Mouse (Mus musculus): ENCODE data around the gene Ramp1. TPM values are rescaled to one million over a fixed set of nuclear protein-coding genes. Genes with fewer than 3 reads are reported as not detected.

Gene Ramp1
- total RNA-seq, 2 experiments from 2014 or later = 57.2 to 61.5 TPM

DNA sequence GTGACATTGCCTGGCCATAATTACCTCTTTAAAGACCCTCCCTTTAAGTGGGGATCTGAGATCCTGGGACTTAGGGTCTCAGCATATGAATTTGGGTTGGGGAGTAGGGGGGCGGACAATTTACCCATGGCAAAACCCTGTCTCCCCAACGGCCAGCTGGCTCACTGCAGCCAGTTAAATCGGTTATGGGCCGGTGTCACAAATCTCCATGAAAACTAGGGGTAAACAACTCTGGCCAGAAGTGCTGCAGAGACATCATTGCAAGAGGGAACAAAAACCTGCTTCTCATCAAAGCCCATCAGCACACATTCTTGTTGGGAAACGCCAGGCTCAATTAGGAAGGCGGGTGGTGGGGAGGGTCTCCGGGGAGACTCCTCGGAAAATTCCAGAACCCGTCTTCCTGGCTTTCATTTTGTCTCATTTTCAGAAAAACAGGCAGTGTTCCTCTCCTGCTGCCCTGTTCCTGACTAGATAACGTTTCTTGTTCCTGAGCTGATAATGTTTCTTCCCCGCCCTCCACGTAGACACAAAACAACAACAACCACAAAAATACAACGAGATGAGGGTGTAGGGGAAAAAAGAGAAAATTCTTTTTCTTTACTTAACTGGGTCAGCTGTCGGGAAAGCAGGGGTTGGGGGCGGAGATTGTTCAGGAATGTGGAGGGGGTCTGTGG is 47.9 kb downstream of the Ramp1 start:
- no peak overlapping the region for H3K4me3 ChIP-seq
- no peak for TF ChIP-seq CTCF (conservative IDR thresholded peaks at IDR 0.05)
- DNase-seq (ENCODE audit: low spot score in 2 of 2) = no peak
- no peak overlapping the region for H3K27ac ChIP-seq

DNA sequence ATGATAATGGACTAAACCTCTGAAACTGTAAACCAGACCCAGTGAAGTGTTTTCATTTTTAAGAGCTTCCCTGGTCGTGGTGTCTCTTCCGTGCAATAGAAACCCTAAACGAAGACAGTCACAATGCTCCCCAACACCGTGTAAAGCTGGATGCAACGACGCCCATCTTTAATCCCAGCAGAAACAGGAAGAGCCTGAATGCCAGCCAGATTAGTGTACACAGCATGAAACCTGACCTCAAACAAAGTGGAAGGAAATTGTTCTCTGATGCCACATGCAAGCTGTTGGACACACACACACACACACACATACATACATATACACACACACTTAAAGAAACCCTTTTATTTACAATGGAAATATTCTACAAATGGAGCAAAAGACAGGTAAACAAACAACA is 51.5 kb downstream of the Ramp1 start:
- H3K27ac ChIP-seq = no peak overlapping the region
- no peak for TF ChIP-seq CTCF (conservative IDR thresholded peaks at IDR 0.05)
- no peak for DNase-seq (ENCODE audit: low spot score in 2 of 2)
- no peak overlapping the region for H3K4me3 ChIP-seq

DNA sequence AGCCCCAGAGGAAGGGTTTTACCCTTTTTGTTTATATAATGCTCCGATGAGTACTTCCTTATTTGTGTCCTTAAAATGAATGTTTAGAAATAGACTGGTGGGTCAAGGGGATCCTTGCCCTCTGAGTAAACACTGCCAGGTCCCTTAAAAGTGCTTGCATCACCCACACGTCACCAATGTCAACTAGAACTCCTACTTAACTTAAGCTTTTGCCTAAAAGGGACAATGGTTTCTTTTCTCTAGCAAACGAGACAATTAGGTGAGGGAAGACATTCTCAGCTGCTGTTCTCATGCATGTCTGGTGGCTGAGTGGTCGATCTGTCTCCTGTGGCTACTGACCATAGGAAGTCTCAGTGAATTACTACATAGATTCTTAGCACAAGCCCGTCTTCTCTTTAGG is 52.3 kb downstream of the Ramp1 start:
- DNase-seq (ENCODE audit: low spot score in 2 of 2) = no peak
- H3K27ac ChIP-seq = no peak overlapping the region
- H3K4me3 ChIP-seq = no peak overlapping the region
- no peak for TF ChIP-seq CTCF (conservative IDR thresholded peaks at IDR 0.05)

DNA sequence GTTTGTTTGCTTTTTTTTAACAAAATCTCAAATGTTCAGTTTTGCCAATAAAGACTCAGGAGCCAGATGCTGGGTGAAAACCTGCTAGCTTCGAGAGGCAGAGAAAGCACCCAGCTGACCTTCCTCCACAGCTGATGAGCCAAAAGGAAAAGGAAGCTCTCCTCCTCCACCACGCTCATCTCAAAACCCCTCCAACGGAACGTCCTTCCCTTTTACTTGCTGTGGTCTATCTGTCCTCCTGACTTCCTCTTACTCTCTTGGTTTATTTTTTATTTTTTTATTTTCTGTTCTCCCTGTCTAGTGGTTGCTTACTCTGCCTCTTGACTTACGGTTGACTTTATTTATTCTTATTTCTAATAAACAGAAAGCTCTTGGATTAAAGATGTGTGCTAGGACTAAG is 55.8 kb downstream of the Ramp1 start:
- DNase-seq (ENCODE audit: low spot score in 2 of 2) = no peak
- no peak for TF ChIP-seq CTCF (conservative IDR thresholded peaks at IDR 0.05)
- no peak overlapping the region for H3K4me3 ChIP-seq
- no peak overlapping the region for H3K27ac ChIP-seq

DNA sequence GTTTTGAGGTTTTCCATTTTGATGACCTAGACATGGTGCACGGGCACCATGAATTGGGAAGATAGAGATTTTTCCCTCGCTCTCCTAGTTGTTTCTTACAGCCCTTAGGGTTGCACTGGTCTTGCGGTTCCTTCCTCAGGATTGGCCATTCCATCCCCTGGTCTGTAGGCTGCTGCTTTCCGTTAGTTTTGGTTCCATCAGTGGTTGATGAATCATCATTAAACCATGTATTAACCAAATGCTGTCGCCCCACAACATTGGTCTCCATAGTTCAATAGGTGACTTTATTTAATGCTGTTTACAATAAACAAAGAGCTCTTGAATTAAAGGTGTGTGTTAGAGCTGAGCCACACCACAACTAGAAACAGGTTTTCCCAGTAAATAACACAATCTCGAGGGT is 58.1 kb downstream of the Ramp1 start:
- no peak for TF ChIP-seq CTCF (conservative IDR thresholded peaks at IDR 0.05)
- Histone ChIP-seq H3K27ac (no peak overlapping the region), H3K4me3 (no peak overlapping the region)
- no peak for DNase-seq (ENCODE audit: low spot score in 2 of 2)

DNA sequence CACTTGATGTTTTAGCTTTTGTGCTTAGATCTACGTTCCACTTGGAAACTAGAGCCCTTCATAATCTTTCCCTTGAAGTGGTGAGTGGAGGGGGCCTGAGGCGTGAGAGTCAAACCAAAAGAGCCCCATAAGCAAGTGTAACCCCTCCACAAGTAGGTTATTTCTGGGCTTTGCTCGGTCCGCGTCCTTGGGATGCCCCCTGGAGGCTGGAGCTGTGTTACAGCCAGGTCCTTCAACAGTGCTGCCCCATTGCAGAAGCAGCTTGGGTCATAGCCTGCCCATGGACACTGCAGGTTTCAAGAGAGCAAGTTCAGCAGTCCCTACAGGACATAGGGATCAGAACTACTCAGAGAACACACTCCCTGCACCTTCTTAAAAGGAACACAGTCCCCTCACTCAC is 59.5 kb downstream of the Ramp1 start:
- Histone ChIP-seq H3K27ac (no peak overlapping the region), H3K4me3 (no peak overlapping the region)
- peak; percentile 87 for TF ChIP-seq CTCF (conservative IDR thresholded peaks at IDR 0.05)
- DNase-seq (ENCODE audit: low spot score in 2 of 2) = peak; percentile 43 to 72

DNA sequence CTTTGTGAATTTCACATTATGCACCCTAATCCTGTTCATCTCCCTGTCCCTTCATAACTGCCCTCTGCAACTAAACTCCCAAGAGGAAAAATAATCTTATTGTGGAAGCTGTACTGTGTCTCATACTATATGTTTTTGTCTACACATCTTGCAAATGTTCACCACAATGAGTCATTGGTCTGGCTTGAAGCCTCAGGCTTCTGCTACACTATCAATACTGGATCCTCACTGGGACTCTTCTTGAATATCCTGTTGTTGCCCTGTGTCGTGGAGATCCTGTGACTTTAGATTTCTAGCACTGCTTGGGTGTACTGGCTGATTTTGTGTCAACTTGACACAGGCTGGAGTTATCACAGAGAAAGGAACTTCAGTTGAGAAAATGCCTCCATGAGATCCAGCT is 60.2 kb downstream of the Ramp1 start:
- no peak overlapping the region for H3K27ac ChIP-seq
- no peak for TF ChIP-seq CTCF (conservative IDR thresholded peaks at IDR 0.05)
- DNase-seq (ENCODE audit: low spot score in 2 of 2) = no peak
- no peak overlapping the region for H3K4me3 ChIP-seq

DNA sequence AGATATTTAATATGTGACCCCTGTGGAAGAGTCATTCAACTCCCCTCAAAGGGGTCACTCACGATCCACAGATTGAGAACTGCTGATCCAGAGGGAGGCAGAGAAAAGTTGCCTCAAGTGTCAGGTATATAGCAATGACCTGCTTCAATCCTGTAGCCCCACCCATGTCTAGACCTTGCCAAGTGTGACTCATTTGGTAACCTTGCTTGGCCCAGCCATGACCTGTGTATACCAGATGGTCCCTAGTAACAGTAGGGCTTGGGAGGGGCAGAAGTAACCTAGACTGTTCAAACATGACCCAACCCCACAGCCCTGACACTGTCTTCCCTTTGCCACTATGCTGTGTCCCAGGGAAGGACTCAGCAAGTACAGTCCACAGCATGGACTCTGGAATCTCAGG is 61.1 kb downstream of the Ramp1 start:
- TF ChIP-seq CTCF (conservative IDR thresholded peaks at IDR 0.05) = no peak
- H3K4me3 ChIP-seq = no peak overlapping the region
- H3K27ac ChIP-seq = no peak overlapping the region
- DNase-seq (ENCODE audit: low spot score in 2 of 2) = no peak

DNA sequence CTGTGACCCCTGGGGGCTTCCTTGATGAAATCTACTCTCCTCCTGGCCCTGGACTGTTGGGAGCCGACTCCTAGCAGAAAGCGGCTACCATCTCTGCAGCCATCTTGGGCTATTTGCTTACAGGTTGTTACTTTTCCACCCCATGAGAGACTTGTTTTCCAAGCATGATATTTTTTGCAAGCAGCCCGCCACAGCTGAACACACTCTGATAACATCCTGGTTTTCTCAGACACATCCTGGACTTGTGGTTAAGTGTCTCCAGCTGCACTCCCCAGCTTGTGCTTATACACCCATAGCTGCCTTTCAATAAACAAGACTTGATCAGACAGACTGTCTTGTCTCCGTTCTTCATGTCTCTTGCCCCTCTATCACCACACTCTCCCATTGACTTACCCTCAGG is 61.6 kb downstream of the Ramp1 start:
- H3K27ac ChIP-seq = no peak overlapping the region
- TF ChIP-seq CTCF (conservative IDR thresholded peaks at IDR 0.05) = no peak
- DNase-seq (ENCODE audit: low spot score in 2 of 2) = no peak
- H3K4me3 ChIP-seq = no peak overlapping the region

DNA sequence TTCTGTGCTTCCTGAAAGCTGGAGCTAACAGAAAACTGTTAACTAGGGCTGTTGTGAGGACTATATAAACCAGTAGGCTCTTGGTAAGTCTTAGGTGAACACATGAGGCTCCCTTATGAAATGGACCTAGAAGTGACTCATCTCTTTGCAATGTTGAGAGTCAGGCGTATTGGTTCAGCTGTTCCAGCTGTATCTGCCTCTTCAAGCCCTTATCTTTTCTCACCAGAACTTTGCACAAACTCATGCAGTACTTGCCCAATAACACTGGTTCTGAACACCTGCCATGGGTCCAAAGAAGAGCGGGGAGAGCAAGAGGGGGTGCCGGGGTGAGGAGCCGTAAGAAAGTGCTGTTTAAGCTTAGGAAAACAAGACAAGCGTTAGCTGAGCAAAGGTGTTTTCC is 68.6 kb downstream of the Ramp1 start:
- TF ChIP-seq CTCF (conservative IDR thresholded peaks at IDR 0.05) = no peak
- no peak for DNase-seq (ENCODE audit: low spot score in 2 of 2)
- Histone ChIP-seq H3K27ac (no peak overlapping the region), H3K4me3 (no peak overlapping the region)

DNA sequence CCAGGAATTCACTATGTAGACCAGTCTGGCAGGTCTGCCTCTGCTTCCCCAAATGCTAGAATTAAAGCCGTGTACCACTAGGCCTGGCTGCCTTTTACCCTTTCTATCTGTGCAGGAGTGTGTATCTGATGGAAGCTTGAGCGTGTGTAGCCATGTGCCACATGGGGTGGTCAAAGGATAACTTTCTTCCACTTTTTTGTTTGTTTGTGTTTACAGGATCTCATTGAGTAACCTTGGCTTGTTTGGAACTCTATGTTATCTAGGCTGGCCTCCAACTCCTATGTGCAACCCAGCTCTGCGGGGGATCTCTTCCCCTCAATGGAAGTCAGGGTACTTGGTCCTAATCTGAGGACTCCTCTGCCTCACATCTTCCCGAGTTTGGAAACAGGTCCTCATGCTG is 69.3 kb downstream of the Ramp1 start:
- H3K4me3 ChIP-seq = no peak overlapping the region

DNA sequence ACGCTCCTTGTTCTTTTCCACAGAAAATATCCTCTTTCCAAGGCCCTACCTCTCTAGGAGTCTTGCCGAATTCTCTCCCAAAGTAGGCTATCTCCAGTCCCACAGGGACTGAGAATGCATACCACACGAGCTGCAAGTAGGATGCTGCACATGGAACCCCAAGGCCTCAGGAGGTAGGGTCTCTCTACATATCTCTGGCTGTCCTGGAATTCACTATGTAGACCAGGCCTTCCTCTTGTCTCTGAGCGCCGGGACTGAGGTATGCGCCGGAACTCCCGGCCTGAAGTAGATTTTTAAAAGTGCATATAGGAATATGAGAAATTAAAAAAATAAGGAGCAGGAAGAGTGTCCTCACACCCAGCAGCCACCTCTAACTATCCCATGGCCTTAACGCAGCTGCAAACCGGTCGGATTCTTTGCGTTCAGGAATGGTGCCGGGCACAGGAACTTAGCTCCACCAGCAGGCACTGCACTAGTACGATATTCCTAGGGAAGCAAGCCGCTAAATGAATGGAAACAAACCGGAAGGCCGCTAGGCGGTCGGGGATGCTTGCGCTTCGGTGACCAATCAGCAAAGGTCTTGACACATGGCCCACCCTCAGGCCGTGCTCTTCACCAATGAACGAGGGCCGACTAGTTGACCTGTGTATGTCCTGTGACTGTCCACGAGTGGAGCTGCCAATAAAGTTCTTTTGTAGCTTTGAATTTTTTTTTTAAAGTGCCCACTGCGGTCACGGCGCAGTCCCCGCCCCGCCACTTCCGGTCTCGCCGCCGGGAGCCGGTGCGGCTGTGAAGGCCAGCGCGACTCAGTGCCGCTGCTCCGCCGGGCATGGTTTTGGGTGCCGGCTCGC is 70.2 kb downstream of the Ramp1 start, which contains the start of gene Ube2f:
Ube2f (plus strand) TSS at position 741 of the 851 bp plus-strand sequence.
- H3K4me3 ChIP-seq = peak within 1 kb of the TSS; percentile 91
- DNase-seq (ENCODE audit: low spot score in 2 of 2) = peak; percentile 93 to 97
- peak; percentile 72 for TF ChIP-seq CTCF (conservative IDR thresholded peaks at IDR 0.05)
- H3K27ac ChIP-seq = peak within 1 kb of the TSS; percentile 94

More for the DNA sequence above, 69.3 kb downstream of the Ramp1 start:
- no peak for DNase-seq (ENCODE audit: low spot score in 2 of 2)
- H3K27ac ChIP-seq = no peak overlapping the region
- no peak for TF ChIP-seq CTCF (conservative IDR thresholded peaks at IDR 0.05)

DNA sequence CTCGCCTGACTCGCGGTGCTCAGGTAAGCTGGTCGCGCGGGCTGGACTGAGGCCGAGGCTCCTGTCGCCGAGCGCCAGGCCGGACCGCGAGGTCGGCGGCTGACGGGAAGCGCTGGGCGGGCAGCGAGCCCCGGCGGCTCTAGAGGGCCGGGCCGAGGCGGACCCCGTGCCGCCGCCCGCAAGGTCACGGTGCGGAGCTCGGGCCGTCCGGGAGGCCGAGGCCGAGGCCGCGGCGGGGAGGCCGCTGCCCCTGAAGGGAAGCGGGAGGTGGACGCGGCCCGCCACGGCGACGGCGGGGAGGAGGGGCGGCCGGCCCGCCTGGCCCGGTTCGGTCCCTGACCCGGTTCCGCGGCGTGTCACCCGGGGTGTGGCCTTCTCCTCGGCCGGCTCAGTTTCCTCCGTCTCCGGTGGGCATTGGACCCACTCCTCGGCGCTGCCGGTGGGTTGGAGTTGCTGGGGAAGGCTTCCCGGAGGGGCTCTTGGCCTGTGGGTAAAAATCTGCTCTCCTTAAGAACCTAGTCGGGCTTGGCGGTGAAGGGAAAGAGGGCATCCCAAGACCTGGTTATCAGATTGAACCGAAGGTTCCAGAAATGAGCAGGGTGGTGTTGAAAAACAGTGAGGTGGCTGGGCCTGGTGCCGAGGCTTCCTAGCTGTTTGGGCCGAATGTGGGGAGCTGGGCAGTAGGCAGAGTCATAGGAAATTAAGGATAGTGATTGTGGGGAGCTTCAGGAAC is 71.0 kb downstream of the Ramp1 start:
- Histone ChIP-seq H3K4me3 (peak overlapping the region; percentile 91), H3K27ac (peak overlapping the region; percentile 94)
- peak in 1 of 2 experiments; percentile 18 for DNase-seq (ENCODE audit: low spot score in 2 of 2)
- no peak for TF ChIP-seq CTCF (conservative IDR thresholded peaks at IDR 0.05)

Measured in layer of hippocampus, adult 2 months (tissue).